Mouse (Mus musculus) lung, adult 2 months (tissue): ENCODE measurements around the gene Arfgap3. TPM values are rescaled to one million over a fixed set of nuclear protein-coding genes. Genes with fewer than 3 reads are reported as not detected.

Experiments
- DNase-seq: peaks from one replicate; pipeline ENCODE4 v3.0.0; 2022
- H3K4me1 ChIP-seq: fragments of 200-500 bp; 2 replicates; pipeline ENCODE4 v1.6.1; 2011; ENCODE audit warnings: low read length; ENCODE audit not compliant: control insufficient read depth, insufficient read depth
- H3K4me3 ChIP-seq: fragments of 200-500 bp; replicated peaks from 2 replicates; pipeline ENCODE3; 2011; ENCODE audit warnings: low read depth, mild to moderate bottlenecking, control low read depth, low read length; ENCODE audit errors: extremely low read depth
- CTCF ChIP-seq: fragments of 200-500 bp; IDR thresholded peaks from 2 replicates; pipeline ENCODE4 v1.5.1; 2011; ENCODE audit warnings: mild to moderate bottlenecking, low read length, control low read depth; ENCODE audit not compliant: insufficient read depth
- POLR2A ChIP-seq: fragments of 200-500 bp; IDR thresholded peaks from 2 replicates; pipeline ENCODE4 v1.6.1; 2011; ENCODE audit warnings: low read depth, mild to moderate bottlenecking, control low read depth, low read length, borderline replicate concordance; ENCODE audit errors: extremely low read depth
- WGBS: fragments of 180-500 bp; shearing (Covaris S2); methylation state at CpG from one replicate; pipeline ENCODE4 v1.1.7; 2018; 5-methylcytosine and 5-hydroxymethylcytosine counted together
- polyA plus RNA-seq: library from polyadenylated mRNA; depleted of rRNA; stranded (reverse); fragments of >200 nt; gene quantifications from 2 replicates; pipeline ENCODE4 v1.2.3, GENCODE M21; 2012; rRNA removed

The Arfgap3 gene
- polyA plus RNA-seq, 1 experiment, result 31.1 TPM

GRCm38 (mm10) chr15:83263405-83263804 is 86.6 kb downstream of the Arfgap3 start:
- WGBS, result 78% methylated on average over 5 of the region's 5 CpGs
- no peak for DNase-seq

GRCm38 (mm10) chr15:83257906-83258305 is 92.1 kb downstream of the Arfgap3 start:
- Histone ChIP-seq H3K4me3 (no peak overlapping the region), H3K4me1 (no peaks in the 10 kb centered on the region)
- TF ChIP-seq CTCF, result no peak
- no peak for TF ChIP-seq POLR2A
- DNase-seq, result no peak
- 48% methylated on average over 13 of the region's 13 CpGs for WGBS

More at GRCm38 (mm10) chr15:83263405-83263804, 86.6 kb downstream of the Arfgap3 start:
- no peak for TF ChIP-seq CTCF
- no peak for TF ChIP-seq POLR2A
- Histone ChIP-seq H3K4me1 (peaks cover 3% of the 10 kb centered on the region; the same call in 1 of the 2 replicates), H3K4me3 (no peak overlapping the region)

DNA sequence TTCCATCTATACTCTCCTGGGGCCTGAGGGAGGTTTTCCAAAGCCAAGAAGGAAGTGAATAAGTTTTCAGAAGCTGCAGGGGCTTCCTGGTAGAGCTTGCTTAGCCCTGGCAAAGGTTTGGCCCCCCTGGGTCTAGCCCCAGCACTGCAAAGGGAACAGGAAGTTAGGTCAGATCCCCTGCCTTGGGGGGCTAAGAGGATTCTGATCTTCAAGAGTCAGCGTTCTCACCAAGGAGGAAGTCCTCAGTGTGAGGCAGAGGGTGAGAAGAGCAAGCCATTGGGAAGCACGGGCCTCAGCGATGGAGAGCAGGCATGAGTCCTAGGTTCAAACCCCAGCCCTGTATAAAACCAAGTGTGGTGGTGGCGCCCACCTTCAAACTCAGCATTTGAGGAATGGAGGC is 93.6 kb downstream of the Arfgap3 start:
- WGBS, result 80% methylated on average over 4 of the region's 4 CpGs
- H3K4me1 ChIP-seq, result peaks cover 5% of the 10 kb centered on the region
- no peak for TF ChIP-seq POLR2A
- TF ChIP-seq CTCF, result no peak
- DNase-seq, result no peak
- no peak overlapping the region for H3K4me3 ChIP-seq

GRCm38 (mm10) chr15:83255944-83256343 is 94.1 kb downstream of the Arfgap3 start:
- TF ChIP-seq POLR2A (no peak), CTCF (no peak)
- H3K4me3 ChIP-seq, result no peak overlapping the region
- 85% methylated on average over 7 of the region's 7 CpGs for WGBS
- H3K4me1 ChIP-seq, result peaks cover 5% of the 10 kb centered on the region
- no peak for DNase-seq

GRCm38 (mm10) chr15:83255191-83255782 is 94.8 kb downstream of the Arfgap3 start:
- Histone ChIP-seq H3K4me3 (no peak overlapping the region), H3K4me1 (peaks cover 5% of the 10 kb centered on the region)
- no peak for DNase-seq
- TF ChIP-seq POLR2A (no peak), CTCF (no peak)
- WGBS, result 88% methylated on average over 4 of the region's 4 CpGs

- DNase-seq, result no peak
- 65% methylated on average over 10 of the region's 10 CpGs for WGBS
- Histone ChIP-seq H3K4me1 (peaks cover 7% of the 10 kb centered on the region), H3K4me3 (no peak overlapping the region)
- TF ChIP-seq POLR2A (no peak), CTCF (no peak)
Measured at GRCm38 (mm10) chr15:83254372-83255070, 95.5 kb downstream of the Arfgap3 start.

GRCm38 (mm10) chr15:83252060-83252459 is 98.0 kb downstream of the Arfgap3 start:
- Histone ChIP-seq H3K4me3 (no peak overlapping the region), H3K4me1 (peaks cover 7% of the 10 kb centered on the region)
- peak; percentile 20 for DNase-seq
- TF ChIP-seq POLR2A (peak; percentile 58; the same call in 1 of the 2 replicates), CTCF (no peak)
- 41% methylated on average over 14 of the region's 14 CpGs for WGBS

DNA sequence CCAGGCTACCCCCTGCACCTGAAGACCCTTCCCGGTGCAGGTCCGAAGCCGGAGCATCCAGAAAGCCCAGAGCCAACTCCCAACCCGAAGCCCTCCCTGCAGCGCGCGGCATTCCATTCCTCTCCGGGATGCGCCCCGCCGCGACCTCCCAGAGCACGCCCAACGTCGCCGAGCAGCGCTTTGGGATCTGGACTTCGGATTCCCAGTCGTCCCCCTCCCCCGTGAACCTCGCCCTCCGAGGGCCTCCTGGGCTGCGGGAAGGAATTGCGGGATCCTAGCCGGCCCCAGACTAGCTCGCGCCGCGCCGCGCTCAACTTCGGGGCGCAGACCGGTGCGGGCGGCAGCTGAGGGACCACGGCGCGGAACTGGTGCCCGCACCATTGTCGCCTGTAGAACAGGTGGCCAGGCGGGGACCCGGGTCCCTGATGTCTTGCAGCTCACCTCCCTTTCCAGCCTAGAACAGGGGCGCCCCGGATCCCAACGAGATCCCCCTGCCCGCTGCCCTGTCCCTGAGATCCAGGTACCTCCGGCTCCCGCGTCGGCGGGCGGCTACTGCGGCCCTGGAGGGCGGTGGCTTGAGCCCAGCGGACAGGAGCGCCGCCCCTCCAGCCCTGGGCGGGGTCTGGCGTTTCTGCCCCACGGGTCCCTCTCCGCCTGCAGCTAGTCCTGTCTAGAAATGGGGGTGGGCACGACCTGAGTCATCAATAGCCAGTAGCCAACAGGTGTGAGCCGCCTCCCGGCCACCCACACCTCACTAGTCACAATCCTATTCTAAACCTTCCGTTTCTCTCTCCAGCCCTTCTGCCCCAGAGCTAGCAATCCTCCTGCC is 98.7 kb downstream of the Arfgap3 start, which contains the start of gene A4galt:
Gene A4galt (minus strand): TSS at position 599 of the 829 bp plus-strand sequence.
- peak; percentile 53 for DNase-seq
- WGBS, result 2% methylated on average over 66 of the region's 66 CpGs
- peak; percentile 92 for TF ChIP-seq POLR2A
- TF ChIP-seq CTCF, result no peak
- Histone ChIP-seq H3K4me1 (peaks cover 7% of the 10 kb centered on the region), H3K4me3 (peak within 1 kb of the TSS; percentile 74)

DNA sequence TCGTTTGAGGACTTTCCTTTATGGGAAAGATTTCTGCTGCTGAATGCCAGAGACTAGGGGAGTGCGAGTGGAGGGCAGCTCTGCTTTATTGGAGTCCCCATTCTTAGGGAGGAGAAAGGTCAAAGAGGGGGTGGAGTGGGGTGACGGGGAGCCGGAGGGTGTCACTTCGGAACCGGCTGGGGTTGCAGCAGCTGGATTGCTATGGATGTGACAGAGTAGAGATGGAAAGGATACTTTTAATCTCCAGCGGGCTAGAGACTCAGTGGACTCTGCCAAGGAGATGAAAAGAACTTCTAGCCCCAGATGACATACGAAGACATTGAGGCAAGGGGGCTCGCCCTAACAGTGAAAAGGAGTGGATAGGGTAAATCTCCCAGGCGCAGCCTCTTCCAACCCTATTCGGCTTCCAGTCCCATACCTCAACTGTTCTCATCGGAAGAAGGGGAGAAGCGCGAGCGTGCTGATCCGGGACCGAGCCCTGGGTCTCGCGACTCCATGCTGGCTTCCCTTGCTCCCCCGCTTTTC is 99.3 kb downstream of the Arfgap3 start:
- DNase-seq, result peak; percentile 17
- peaks cover 7% of the 10 kb centered on the region for H3K4me1 ChIP-seq
- peak overlapping the region; percentile 74 for H3K4me3 ChIP-seq
- TF ChIP-seq CTCF (no peak), POLR2A (no peak)
- 6% methylated on average over 20 of the region's 20 CpGs for WGBS

Other genes with a start within 250 kb of the Arfgap3 start
- gene Rrp7a, start 227.4 kb downstream of the Arfgap3 start, polyA plus RNA-seq, result 82.1 and 85.3 TPM in 2 replicates
- 46.5 and 55.8 TPM in 2 replicates for gene Poldip3, start 200.9 kb downstream of the Arfgap3 start, polyA plus RNA-seq
- gene Cyb5r3, start 177.7 kb downstream of the Arfgap3 start, polyA plus RNA-seq, result 438 and 440 TPM in 2 replicates
- 42.6 and 74.6 TPM in 2 replicates for gene A4galt, start 98.5 kb downstream of the Arfgap3 start, polyA plus RNA-seq
- gene Pacsin2, start 114.4 kb upstream of the Arfgap3 start, polyA plus RNA-seq, result 61.4 and 85.2 TPM in 2 replicates
- 9.0 and 12.6 TPM in 2 replicates for gene Ttll1, start 160.6 kb upstream of the Arfgap3 start, polyA plus RNA-seq
- 21.8 and 25.1 TPM in 2 replicates for gene Bik, start 176.6 kb upstream of the Arfgap3 start, polyA plus RNA-seq
- gene Tspo, start 213.3 kb upstream of the Arfgap3 start, polyA plus RNA-seq, result 396 and 550 TPM in 2 replicates
- 17.4 and 17.9 TPM in 2 replicates for gene Mcat, start 213.5 kb upstream of the Arfgap3 start, polyA plus RNA-seq
- 19.2 and 21.6 TPM in 2 replicates for gene Ttll12, start 244.9 kb upstream of the Arfgap3 start, polyA plus RNA-seq